Mouse (Mus musculus): Measurements from ENCODE around the gene Siglece. TPM values are rescaled to one million over a fixed set of nuclear protein-coding genes. Genes with fewer than 3 reads are reported as not detected.

The Siglece gene
- polyA plus RNA-seq, 1 experiment from 2014 or later: 0.30 TPM

DNA sequence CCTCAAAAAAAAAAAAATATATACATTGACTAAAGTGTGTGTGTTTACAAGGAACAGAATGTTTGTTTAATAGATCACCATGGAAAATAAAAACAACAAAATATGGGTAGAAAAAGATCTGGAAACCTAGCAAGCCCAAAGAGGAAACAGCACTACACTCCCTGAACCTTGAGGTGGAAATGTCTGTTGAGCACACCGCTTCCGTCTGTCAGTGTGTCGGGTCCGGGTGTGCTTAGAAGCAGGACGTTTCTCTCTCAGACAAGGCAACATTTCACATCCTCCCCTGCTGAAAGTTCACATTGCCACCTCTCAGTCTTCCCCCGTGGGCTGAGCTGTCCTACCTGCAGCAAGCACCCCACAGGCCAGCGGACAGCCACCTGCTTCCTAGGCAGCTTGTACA lies 37.0 kb downstream of the Siglece start:
- 84% methylated on average over 7 of the region's 7 CpGs for WGBS
- ATAC-seq (ENCODE audit: low FRiP score, low read depth): no peak

GRCm38 (mm10) chr7:43613816-43614551 lies 46.0 kb downstream of the Siglece start:
- Histone ChIP-seq H3K9me3 (no peaks in the 10 kb centered on the region), H3K36me3 (no peaks in the 10 kb centered on the region), H3K4me2 (replicated peaks) (no peak overlapping the region), H3K4me1 (no peaks in the 10 kb centered on the region), H3K27me3 (replicated peaks) (no peaks in the 10 kb centered on the region), H3K27ac (no peak overlapping the region), H3K9ac (no peak overlapping the region), H3K4me3 (no peak overlapping the region)
- 86% methylated on average over 14 of the region's 14 CpGs for WGBS
- no peak for ATAC-seq (ENCODE audit: low FRiP score, low read depth)

More for the DNA sequence above, 37.0 kb downstream of the Siglece start:
- Histone ChIP-seq H3K4me3 (no peak overlapping the region), H3K27me3 (replicated peaks) (no peaks in the 10 kb centered on the region), H3K27ac (no peak overlapping the region), H3K9ac (no peak overlapping the region), H3K36me3 (no peaks in the 10 kb centered on the region), H3K4me2 (replicated peaks) (no peak overlapping the region), H3K9me3 (no peaks in the 10 kb centered on the region), H3K4me1 (no peaks in the 10 kb centered on the region)

- WGBS: 78% methylated on average over 7 of the region's 7 CpGs
- peaks cover 8% of the 10 kb centered on the region; the same call in 1 of the 2 replicates for H3K4me1 ChIP-seq
- H3K4me3 ChIP-seq: no peak overlapping the region
- no peaks in the 10 kb centered on the region for H3K9me3 ChIP-seq
- no peaks in the 10 kb centered on the region for H3K36me3 ChIP-seq
- H3K27ac ChIP-seq: no peak overlapping the region
- H3K27me3 ChIP-seq (replicated peaks): no peaks in the 10 kb centered on the region
- H3K9ac ChIP-seq: no peak overlapping the region
- H3K4me2 ChIP-seq (replicated peaks): no peak overlapping the region
- ATAC-seq (ENCODE audit: low FRiP score, low read depth): no peak
Measured at GRCm38 (mm10) chr7:43608316-43608824, 51.6 kb downstream of the Siglece start.

GRCm38 (mm10) chr7:43607743-43608287 lies 52.1 kb downstream of the Siglece start:
- Histone ChIP-seq H3K4me1 (peaks cover 8% of the 10 kb centered on the region; the same call in 1 of the 2 replicates), H3K9me3 (no peaks in the 10 kb centered on the region), H3K27me3 (replicated peaks) (no peaks in the 10 kb centered on the region), H3K36me3 (no peaks in the 10 kb centered on the region), H3K9ac (0 out of 2 replicates have a peak overlapping the region, but pooled peaks have one; percentile 30), H3K4me3 (no peak overlapping the region), H3K4me2 (replicated peaks) (peak overlapping the region; percentile 76), H3K27ac (no peak overlapping the region)
- ATAC-seq (ENCODE audit: low FRiP score, low read depth): no peak; the same call in 1 of the 2 replicates
- 49% methylated on average over 5 of the region's 5 CpGs for WGBS

GRCm38 (mm10) chr7:43606896-43607742 lies 52.8 kb downstream of the Siglece start, which contains the start of gene Zfp819:
Zfp819 (plus strand) TSS chr7:43607169.
- 15% methylated on average over 41 of the region's 41 CpGs for WGBS
- no peaks in the 10 kb centered on the region for H3K27me3 ChIP-seq (replicated peaks)
- H3K27ac ChIP-seq: no peak within 1 kb of the TSS
- peak within 1 kb of the TSS; percentile 30; the same call in 1 of the 2 replicates for H3K9ac ChIP-seq
- H3K36me3 ChIP-seq: no peaks in the 10 kb centered on the region
- H3K4me1 ChIP-seq: peaks cover 13% of the 10 kb centered on the region
- peak; percentile 78 for ATAC-seq (ENCODE audit: low FRiP score, low read depth)
- H3K9me3 ChIP-seq: no peaks in the 10 kb centered on the region
- H3K4me2 ChIP-seq (replicated peaks): peak within 1 kb of the TSS; percentile 76
- H3K4me3 ChIP-seq: peak within 1 kb of the TSS; percentile 42

DNA sequence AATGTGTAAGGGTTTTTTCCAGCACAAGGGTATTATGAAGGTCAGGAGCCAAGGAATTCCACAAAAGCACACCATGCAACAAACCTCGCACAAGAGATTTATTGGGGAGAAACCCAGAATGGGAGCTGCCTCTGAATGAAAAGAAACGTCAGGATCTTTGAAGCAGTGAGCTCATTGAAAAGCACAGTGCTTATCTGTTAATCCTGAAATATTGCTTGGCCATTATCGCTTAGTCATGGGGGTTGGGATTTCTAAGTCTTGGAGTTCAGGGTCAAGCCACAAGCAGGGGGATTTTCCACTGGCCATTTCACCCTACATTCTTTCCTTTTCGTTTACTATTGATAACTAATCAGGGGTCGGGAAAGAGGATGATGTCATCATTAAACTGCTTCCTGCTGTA lies 58.1 kb downstream of the Siglece start:
- WGBS: 26% methylated on average over 5 of the region's 5 CpGs
- no peak for ATAC-seq (ENCODE audit: low FRiP score, low read depth)

More for the DNA sequence above, 58.1 kb downstream of the Siglece start:
- Histone ChIP-seq H3K4me2 (replicated peaks) (no peak overlapping the region), H3K4me1 (peaks cover 13% of the 10 kb centered on the region), H3K4me3 (no peak overlapping the region), H3K9ac (no peak overlapping the region), H3K36me3 (no peaks in the 10 kb centered on the region), H3K27me3 (replicated peaks) (no peaks in the 10 kb centered on the region), H3K27ac (no peak overlapping the region), H3K9me3 (no peaks in the 10 kb centered on the region)

Other genes with a start within 250 kb of the Siglece start
- gene Lim2, start 232.5 kb downstream of the Siglece start, polyA plus RNA-seq (2016; fragmentation: Nextera tagmentation; extraction: Ambion mirVana): not detected in 2 replicates
- gene Nkg7, start 223.1 kb downstream of the Siglece start, polyA plus RNA-seq (2016; fragmentation: Nextera tagmentation; extraction: Ambion mirVana): 0.28 TPM in 1 of 2 replicates, not detected in the other
- gene Cldnd2, start 219.4 kb downstream of the Siglece start, polyA plus RNA-seq (2016; fragmentation: Nextera tagmentation; extraction: Ambion mirVana): not detected in 2 replicates
- 166 and 188 TPM in 2 replicates for gene Etfb, start 216.1 kb downstream of the Siglece start, polyA plus RNA-seq (2016; fragmentation: Nextera tagmentation; extraction: Ambion mirVana)
- gene Gm45233, start 216.0 kb downstream of the Siglece start, polyA plus RNA-seq (2016; fragmentation: Nextera tagmentation; extraction: Ambion mirVana): 0.49 TPM in 1 of 2 replicates, not detected in the other
- gene Vsig10l, start 197.0 kb downstream of the Siglece start, polyA plus RNA-seq (2016; fragmentation: Nextera tagmentation; extraction: Ambion mirVana): 4.6 and 5.5 TPM in 2 replicates
- gene Iglon5, start 170.1 kb downstream of the Siglece start, polyA plus RNA-seq (2016; fragmentation: Nextera tagmentation; extraction: Ambion mirVana): 4.0 and 4.5 TPM in 2 replicates
- gene 4931406B18Rik, start 154.2 kb downstream of the Siglece start, polyA plus RNA-seq (2016; fragmentation: Nextera tagmentation; extraction: Ambion mirVana): not detected in 2 replicates
- gene Cd33, start 115.7 kb downstream of the Siglece start, polyA plus RNA-seq (2016; fragmentation: Nextera tagmentation; extraction: Ambion mirVana): 1.1 and 1.6 TPM in 2 replicates
- 8.7 and 10.5 TPM in 2 replicates for gene Zfp658, start 97.9 kb downstream of the Siglece start, polyA plus RNA-seq (2016; fragmentation: Nextera tagmentation; extraction: Ambion mirVana)
- gene Zfp719, start 80.6 kb downstream of the Siglece start, polyA plus RNA-seq (2016; fragmentation: Nextera tagmentation; extraction: Ambion mirVana): 14.5 and 15.0 TPM in 2 replicates
- gene Zfp819, start 53.0 kb downstream of the Siglece start, polyA plus RNA-seq (2016; fragmentation: Nextera tagmentation; extraction: Ambion mirVana): 0.24 and 0.31 TPM in 2 replicates
- gene Ceacam18, start 25.5 kb downstream of the Siglece start, polyA plus RNA-seq (2016; fragmentation: Nextera tagmentation; extraction: Ambion mirVana): not detected in 2 replicates
- 19.6 and 19.9 TPM in 2 replicates for gene Ctu1, start 11.9 kb upstream of the Siglece start, polyA plus RNA-seq (2016; fragmentation: Nextera tagmentation; extraction: Ambion mirVana)
- not detected in 2 replicates for gene Klk14, start 30.3 kb upstream of the Siglece start, polyA plus RNA-seq (2016; fragmentation: Nextera tagmentation; extraction: Ambion mirVana)
- 0.10 TPM in 1 of 2 replicates, not detected in the other for gene Klk13, start 52.4 kb upstream of the Siglece start, polyA plus RNA-seq (2016; fragmentation: Nextera tagmentation; extraction: Ambion mirVana)
- not detected in 2 replicates for gene Klk12, start 108.7 kb upstream of the Siglece start, polyA plus RNA-seq (2016; fragmentation: Nextera tagmentation; extraction: Ambion mirVana)
- gene Klk11, start 114.4 kb upstream of the Siglece start, polyA plus RNA-seq (2016; fragmentation: Nextera tagmentation; extraction: Ambion mirVana): not detected in 2 replicates
- gene Klk10, start 120.9 kb upstream of the Siglece start, polyA plus RNA-seq (2016; fragmentation: Nextera tagmentation; extraction: Ambion mirVana): 0.24 TPM in 1 of 2 replicates, not detected in the other
- not detected in 2 replicates for gene Klk9, start 131.7 kb upstream of the Siglece start, polyA plus RNA-seq (2016; fragmentation: Nextera tagmentation; extraction: Ambion mirVana)
- 5.0 and 7.3 TPM in 2 replicates for gene Klk8, start 137.4 kb upstream of the Siglece start, polyA plus RNA-seq (2016; fragmentation: Nextera tagmentation; extraction: Ambion mirVana)
- not detected in 2 replicates for gene Klk7, start 151.1 kb upstream of the Siglece start, polyA plus RNA-seq (2016; fragmentation: Nextera tagmentation; extraction: Ambion mirVana)
- not detected in 2 replicates for gene Klk6, start 164.3 kb upstream of the Siglece start, polyA plus RNA-seq (2016; fragmentation: Nextera tagmentation; extraction: Ambion mirVana)
- not detected in 2 replicates for gene Klk5, start 181.8 kb upstream of the Siglece start, polyA plus RNA-seq (2016; fragmentation: Nextera tagmentation; extraction: Ambion mirVana)
- 0.15 and 0.20 TPM in 2 replicates for gene Klk4, start 221.0 kb upstream of the Siglece start, polyA plus RNA-seq (2016; fragmentation: Nextera tagmentation; extraction: Ambion mirVana)

Data from neural tube, embryonic 12.5 days (tissue).